Comparison of ENCODE assay signal across 30 mouse cellular contexts in the genomic region with DNA sequence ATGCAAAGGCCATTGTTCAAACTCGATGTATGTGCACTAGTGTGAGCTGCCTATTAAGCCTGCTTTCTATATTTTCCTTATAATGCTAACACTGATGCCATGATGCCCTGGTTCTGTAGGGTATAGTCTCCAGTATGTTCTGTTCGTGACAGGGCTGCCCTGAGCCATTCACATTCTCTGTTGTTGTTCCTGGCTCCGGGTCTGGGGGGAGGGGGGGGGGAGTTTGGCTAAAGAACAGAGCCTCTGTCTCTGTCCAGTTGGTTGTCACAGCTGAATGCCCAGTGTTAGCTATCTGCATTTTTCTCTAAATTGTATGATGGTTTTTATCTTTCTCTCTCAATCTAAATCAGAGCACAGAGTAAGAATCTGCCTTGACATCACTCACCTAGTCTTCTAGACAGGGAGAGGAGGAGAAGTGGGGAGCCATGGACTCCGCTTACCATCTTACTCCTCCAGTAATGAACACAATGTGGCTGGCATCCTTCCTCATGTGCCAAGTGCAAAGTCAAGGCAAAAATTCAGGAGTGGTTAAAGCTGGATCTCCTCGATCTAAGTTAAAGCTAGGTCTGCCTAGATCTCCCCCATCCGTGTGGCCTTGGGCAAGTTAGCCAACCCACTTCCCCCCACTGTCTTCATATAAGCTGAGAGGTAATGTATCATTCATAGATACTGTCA.
DNase-seq lines count a peak whose midpoint lies in the region; ATAC-seq and TF ChIP-seq lines count a peak whose summit lies in the region.
"Had no signal": no experiment of that assay in that cellular context is flagged by ENCODE, and none has a peak within 500 bp of the region (broad histone marks: within the 10 kb centered on the region; RNA-seq: fewer than 3 reads in every experiment).

No protein-coding gene starts in this region.

- no peaks in the 10 kb centered on the region for H3K9me3 ChIP-seq in kidney, postnatal 0 days (replicated peaks; ENCODE audit: low read length)
- H3K9me3 ChIP-seq: embryonic facial prominence, embryonic 12.5 days; liver, embryonic 12.5 days; neural tube, embryonic 12.5 days had no signal

- 41% methylated on average over 6 of the region's 6 CpGs for WGBS in kidney, adult 2 months
- WGBS in kidney, postnatal 0 days: 72% methylated on average over 6 of the region's 6 CpGs
- 60% methylated on average over 6 of the region's 6 CpGs for WGBS in olfactory bulb, adult 2 months

- no peak overlapping the region for H3K4me3 ChIP-seq in kidney, adult 2 months (ENCODE audit: insufficient read depth, low read depth, low read length)
- H3K4me3 ChIP-seq in kidney, postnatal 0 days (replicated peaks; ENCODE audit: low read depth, low read length): no peak overlapping the region
- H3K4me3 ChIP-seq in olfactory bulb, adult 2 months (ENCODE audit: insufficient read depth, low read depth, low read length): no peak overlapping the region
- H3K4me3 ChIP-seq: embryonic facial prominence, embryonic 12.5 days; gastrocnemius, adult 2 months; liver, embryonic 12.5 days; neural tube, embryonic 12.5 days had no signal

- no peak for TF ChIP-seq CTCF in kidney, adult 2 months (conservative IDR thresholded peaks at IDR 0.05; ENCODE audit: insufficient read depth, insufficient read length, low read depth, low read length)
- no peak for TF ChIP-seq CTCF in kidney, postnatal 0 days (IDR thresholded peaks at IDR 0.05; ENCODE audit: low read depth)
- TF ChIP-seq CTCF in olfactory bulb, adult 2 months (IDR thresholded peaks at IDR 0.05; ENCODE audit: insufficient read depth, low read depth, low read length): no peak

- no peak overlapping the region for H3K4me2 ChIP-seq in kidney, postnatal 0 days (ENCODE audit: low read length)
- H3K4me2 ChIP-seq: embryonic facial prominence, embryonic 12.5 days; heart, embryonic 11.5 days; liver, embryonic 12.5 days; midbrain, embryonic 11.5 days; neural tube, embryonic 12.5 days had no signal

- H3K36me3 ChIP-seq in kidney, adult 2 months (ENCODE audit: control insufficient read depth, insufficient read depth, low read length): no peaks in the 10 kb centered on the region
- no peaks in the 10 kb centered on the region for H3K36me3 ChIP-seq in kidney, postnatal 0 days (ENCODE audit: insufficient read depth, low read length)
- H3K36me3 ChIP-seq: embryonic facial prominence, embryonic 12.5 days; G1E; liver, embryonic 12.5 days; neural tube, embryonic 12.5 days had no signal

- peak; percentile 38 to 57 for DNase-seq in cerebellum, postnatal 10 days
- DNase-seq in cerebellum, adult 9-11 months: no peak
- DNase-seq in kidney, adult 2 months: peak; percentile 62
- DNase-seq in kidney, postnatal 14 days: no peak
- DNase-seq in kidney, postnatal 0 days (ENCODE audit: low spot score): no peak
- no peak for DNase-seq in kidney, postnatal 4 days
- DNase-seq: adrenal gland, postnatal 10 days; cerebellum, adult 11 months; cerebellum, postnatal 25 days; gastrocnemius, adult 2 months; gastrocnemius, postnatal 36 days; heart, adult 18-20 months; heart, postnatal 36 days; left cerebral cortex, postnatal 4 days; liver, postnatal 0 days; lung, postnatal 36 days; right cerebral cortex, postnatal 4 days; thymus, adult 2 months; thymus, postnatal 36 days had no signal

- H3K9ac ChIP-seq in kidney, postnatal 0 days (ENCODE audit: low read depth, low read length): no peak overlapping the region
- H3K9ac ChIP-seq: embryonic facial prominence, embryonic 12.5 days; liver, embryonic 12.5 days; liver, postnatal 0 days; neural tube, embryonic 12.5 days had no signal

- H3K27ac ChIP-seq in kidney, adult 2 months (ENCODE audit: insufficient read depth, low read depth, low read length): peak overlapping the region; percentile 53
- H3K27ac ChIP-seq in kidney, postnatal 0 days: peak overlapping the region; percentile 66; the same call in 1 of the 2 replicates
- 0 out of 2 replicates have a peak overlapping the region, but pooled peaks have one; percentile 5 for H3K27ac ChIP-seq in olfactory bulb, adult 2 months (ENCODE audit: insufficient read depth, low read depth, low read length)
- H3K27ac ChIP-seq: embryonic facial prominence, embryonic 12.5 days; gastrocnemius, adult 2 months; liver, embryonic 12.5 days; neural tube, embryonic 12.5 days had no signal

- no peak for TF ChIP-seq POLR2A in kidney, adult 2 months (IDR thresholded peaks at IDR 0.05; ENCODE audit: low read depth, low read length)
- no peak for TF ChIP-seq POLR2A in olfactory bulb, adult 2 months (IDR thresholded peaks at IDR 0.05; ENCODE audit: insufficient read depth, low read depth, low read length)

- H3K27me3 ChIP-seq in kidney, adult 2 months (replicated peaks; ENCODE audit: control insufficient read depth, insufficient read depth, low read length): no peaks in the 10 kb centered on the region
- no peaks in the 10 kb centered on the region for H3K27me3 ChIP-seq in kidney, postnatal 0 days (ENCODE audit: insufficient read depth, low read length)
- H3K27me3 ChIP-seq: liver, embryonic 12.5 days; neural tube, embryonic 12.5 days; Patski had no signal

- ATAC-seq in kidney, postnatal 0 days (replicated peaks; ENCODE audit: low FRiP score, low read depth): no peak
- ATAC-seq: forebrain, embryonic 14.5 days; intestine, embryonic 16.5 days; liver, embryonic 12.5 days; liver, postnatal 0 days; midbrain, embryonic 16.5 days; Patski had no signal

- H3K4me1 ChIP-seq in kidney, adult 2 months (ENCODE audit: control insufficient read depth, insufficient read depth, low read length): peaks cover 20% of the 10 kb centered on the region
- H3K4me1 ChIP-seq in kidney, postnatal 0 days (replicated peaks; ENCODE audit: insufficient read depth, low read length): peaks cover 39% of the 10 kb centered on the region; the same call in 1 of the 2 replicates
- peaks cover 10% of the 10 kb centered on the region for H3K4me1 ChIP-seq in olfactory bulb, adult 2 months (ENCODE audit: control insufficient read depth, insufficient read depth, low read length)
- H3K4me1 ChIP-seq: neural tube, embryonic 12.5 days had no signal

Comparison
In these comparisons a context has a peak if more than half of its experiments do, and no peak if none do; other contexts are left out.
1. DNase-seq: peak in cerebellum, postnatal 10 days (2 of 2) and kidney, adult 2 months (single experiment); none in cerebellum, adult 9-11 months (single experiment), kidney, postnatal 14 days (single experiment), kidney, postnatal 0 days (single experiment) and kidney, postnatal 4 days (0 of 2).
2. H3K27ac ChIP-seq: peak in every context shown above with its lines; median percentile 66 in kidney, postnatal 0 days; 53 in kidney, adult 2 months; 5 in olfactory bulb, adult 2 months.